8 mouse cellular contexts compared by ENCODE assay signal in genomic region chr10:81177491-81177925, GRCm38 (mm10). TPM values are rescaled to one million over a fixed set of nuclear protein-coding genes. Genes with fewer than 3 reads are reported as not detected.
DNase-seq lines count a peak whose midpoint lies in the region; ATAC-seq and TF ChIP-seq lines count a peak whose summit lies in the region.

No protein-coding gene starts in this region.

- H3K36me3 ChIP-seq in CH12.LX (replicated peaks in 1 of 2; ENCODE audit: control insufficient read depth in 1 of 2, insufficient read depth in 1 of 2, low read length in 1 of 2), result peaks cover 52% of the 10 kb centered on the region in 2 experiments
- peaks cover 55% of the 10 kb centered on the region for H3K36me3 ChIP-seq in embryonic facial prominence, embryonic 14.5 days (ENCODE audit: control insufficient read depth, insufficient read depth, low read length)
- H3K36me3 ChIP-seq in liver, postnatal 0 days (replicated peaks; ENCODE audit: insufficient read depth, low read length), result peaks cover 49% of the 10 kb centered on the region

- H3K9ac ChIP-seq in CH12.LX (ENCODE audit: insufficient read depth, low read depth), result peak overlapping the region; percentile 98
- peak overlapping the region; percentile 98 for H3K9ac ChIP-seq in embryonic facial prominence, embryonic 14.5 days (ENCODE audit: low read depth, low read length)
- peak overlapping the region; percentile 98 for H3K9ac ChIP-seq in liver, postnatal 0 days (replicated peaks)

- no peak for TF ChIP-seq EP300 in CH12.LX (IDR thresholded peaks at IDR 0.05; ENCODE audit: low read length)
- TF ChIP-seq EP300 in liver, postnatal 0 days (IDR thresholded peaks at IDR 0.05; ENCODE audit: low read depth), result no peak

- WGBS in embryonic facial prominence, embryonic 14.5 days, result 10% methylated on average over 16 of the region's 16 CpGs
- 7% methylated on average over 16 of the region's 16 CpGs for WGBS in liver, postnatal 0 days (ENCODE audit: insufficient replicate concordance)

- H3K9me3 ChIP-seq in CH12.LX (replicated peaks; ENCODE audit: low read length), result no peaks in the 10 kb centered on the region
- no peaks in the 10 kb centered on the region for H3K9me3 ChIP-seq in embryonic facial prominence, embryonic 14.5 days (ENCODE audit: control insufficient read depth, low read length)
- H3K9me3 ChIP-seq in liver, postnatal 0 days (ENCODE audit: low read length), result no peaks in the 10 kb centered on the region

- H3K4me2 ChIP-seq in CH12.LX (ENCODE audit: insufficient read depth, low read depth, poor library complexity, severe bottlenecking), result peak overlapping the region; percentile 60
- peak overlapping the region; percentile 98 for H3K4me2 ChIP-seq in embryonic facial prominence, embryonic 14.5 days (ENCODE audit: low read depth, low read length)
- H3K4me2 ChIP-seq in liver, postnatal 0 days (ENCODE audit: low read depth, low read length), result peak overlapping the region; percentile 84

- dilution Hi-C loops in CH12.LX (cut with MboI; ENCODE audit: extremely low pct_ligation_motif_present, extremely low pct_unique_long_range_greater_than_20kb, low sequenced_read_pairs), result no loop called here

- peak overlapping the region; percentile 96 to 99 (median 99) for H3K4me3 ChIP-seq in CH12.LX (replicated peaks in 1 of 3; ENCODE audit: low read depth in 2 of 3, low read length in 2 of 3, poor library complexity in 1 of 3)
- peak overlapping the region; percentile 94 for H3K4me3 ChIP-seq in embryonic facial prominence, embryonic 14.5 days (ENCODE audit: low read depth, low read length)
- H3K4me3 ChIP-seq in liver, postnatal 0 days (ENCODE audit: low read depth, low read length), result peak overlapping the region; percentile 82

- TF ChIP-seq RAD21 in CH12.LX (IDR thresholded peaks at IDR 0.05; ENCODE audit: low read depth, low read length), result no peak

- no peak for TF ChIP-seq CTCF in CH12.LX (conservative IDR thresholded peaks at IDR 0.05 in 1 of 2, IDR thresholded peaks at IDR 0.05 in 1 of 2; ENCODE audit: low read depth in 2 of 2, low read length in 2 of 2)
- no peak for TF ChIP-seq CTCF in liver, postnatal 0 days (IDR thresholded peaks at IDR 0.05; ENCODE audit: low read depth)

- peaks cover 22 to 47% of the 10 kb centered on the region in 2 experiments for H3K4me1 ChIP-seq in CH12.LX (ENCODE audit: control insufficient read depth in 1 of 2, insufficient read depth in 2 of 2)
- H3K4me1 ChIP-seq in embryonic facial prominence, embryonic 14.5 days (ENCODE audit: control insufficient read depth, insufficient read depth, low read length), result peaks cover 15% of the 10 kb centered on the region
- H3K4me1 ChIP-seq in liver, postnatal 0 days (ENCODE audit: insufficient read depth), result peaks cover 31% of the 10 kb centered on the region

- TF ChIP-seq POLR2A in CH12.LX (IDR thresholded peaks at IDR 0.05; ENCODE audit: low read depth, low read length), result 0 out of 2 replicates have a peak, but pooled peaks have one; percentile 4

- H3K27me3 ChIP-seq in CH12.LX (replicated peaks), result no peaks in the 10 kb centered on the region
- H3K27me3 ChIP-seq in embryonic facial prominence, embryonic 14.5 days (replicated peaks; ENCODE audit: control insufficient read depth, insufficient read depth, low read length), result no peaks in the 10 kb centered on the region
- no peaks in the 10 kb centered on the region for H3K27me3 ChIP-seq in liver, postnatal 0 days (ENCODE audit: insufficient read depth, low read length)

- H3K79me2 ChIP-seq in CH12.LX (replicated peaks; ENCODE audit: control insufficient read depth, extremely low read depth, insufficient read depth, poor library complexity, severe bottlenecking), result peaks cover 39% of the 10 kb centered on the region

- no peak for ATAC-seq in embryonic facial prominence, embryonic 14.5 days (ENCODE audit: low read depth)
- peak; percentile 67 for ATAC-seq in liver, postnatal 0 days

- H3K27ac ChIP-seq in CH12.LX (ENCODE audit: insufficient read depth, low read depth), result peak overlapping the region; percentile 84
- peak overlapping the region; percentile 88 for H3K27ac ChIP-seq in embryonic facial prominence, embryonic 14.5 days (replicated peaks; ENCODE audit: low read depth, low read length)
- peak overlapping the region; percentile 93 for H3K27ac ChIP-seq in liver, postnatal 0 days (ENCODE audit: low read depth)

- peak; percentile 40 for DNase-seq in gastrocnemius, postnatal 10 days
- DNase-seq in gastrocnemius, adult 18-20 months (ENCODE audit: low spot score), result no peak
- no peak for DNase-seq in CH12.LX (ENCODE audit: extremely low read depth)
- DNase-seq in embryonic facial prominence, embryonic 14.5 days (ENCODE audit: low spot score), result no peak
- peak; percentile 65 for DNase-seq in induced T-regulatory cell, adult 2 months (ENCODE audit: low read depth)
- DNase-seq in liver, postnatal 0 days, result peak; percentile 89
- DNase-seq in T-cell, adult 2 months (ENCODE audit: low spot score), result no peak
- no peak for DNase-seq in natural killer cell, adult 2 months (ENCODE audit: low spot score in 2 of 2)

- in situ Hi-C loops in CH12.LX (cut with MboI; ENCODE audit: low pct_ligation_motif_present, low pct_unique_long_range_greater_than_20kb, low sequenced_read_pairs), result loop anchor here (10.0 kb wide), 1 partner anchor 103 kb away; the partner anchor contains the start of gene Thop1

TF ChIP-seq in CH12.LX, 34 proteins besides CTCF, POLR2A, EP300 and RAD21:
- peak; percentile 41; the same call in 1 of the 2 replicates for TF ChIP-seq MYC (IDR thresholded peaks at IDR 0.05; ENCODE audit: low read depth, low read length)
- peak; percentile 40 for TF ChIP-seq BHLHE40 (IDR thresholded peaks at IDR 0.05; ENCODE audit: low read depth, low read length)
- peak; percentile 60 for TF ChIP-seq CHD2 (IDR thresholded peaks at IDR 0.05; ENCODE audit: low read length)
- TF ChIP-seq MXI1 (IDR thresholded peaks at IDR 0.05; ENCODE audit: low read depth, low read length), result peak; percentile 78; the same call in 1 of the 2 replicates
- no peak for TF ChIP-seq KAT2A (IDR thresholded peaks at IDR 0.05; ENCODE audit: insufficient replicate concordance, low read length)
- 0 out of 2 replicates have a peak, but pooled peaks have one; percentile 34 for TF ChIP-seq NELFE (IDR thresholded peaks at IDR 0.05; ENCODE audit: low read depth, low read length)
- TF ChIP-seq TCF12 (IDR thresholded peaks at IDR 0.05; ENCODE audit: low read depth, low read length), result 0 out of 2 replicates have a peak, but pooled peaks have one; percentile 18
- no peak for TF ChIP-seq POLR2AphosphoS2 (IDR thresholded peaks at IDR 0.05; ENCODE audit: low read depth, low read length)

RNA-seq across cellular contexts. Expression of gene Eef2, which starts 1.1 kb away (rescaled TPM):
- total RNA-seq in gastrocnemius, postnatal 10 days (2021), result 1,000 to 10,000 TPM in 1 of 2 experiments, 100 to 1,000 TPM in 1; 974 to 1,018 TPM
- total RNA-seq in gastrocnemius, adult 18-20 months (2021), result 1,000 to 10,000 TPM; 1,320 to 1,335 TPM
- 3,382 and 4,660 TPM in 2 replicates for total RNA-seq in CH12.LX (2012; rRNA removed)
- 1,528 and 1,752 TPM in 2 replicates for total RNA-seq in CH12.LX (2014; rRNA removed)
- 2,532 and 2,649 TPM in 2 replicates for polyA plus RNA-seq in CH12.LX (2012; ENCODE audit: insufficient read length, low read depth)
- polyA plus RNA-seq in embryonic facial prominence, embryonic 14.5 days (2014; fragmentation: Nextera tagmentation; extraction: Ambion mirVana), result 549 and 578 TPM in 2 replicates
- polyA plus RNA-seq in liver, postnatal 0 days (2015; fragmentation: Nextera tagmentation; extraction: Ambion mirVana), result 310 and 313 TPM in 2 replicates

RNA-seq across cellular contexts. Expression of gene Dapk3, which starts 5.3 kb away (rescaled TPM):
- total RNA-seq in gastrocnemius, postnatal 10 days (2021), result 10 to 100 TPM; 29.8 to 30.4 TPM
- 10 to 100 TPM; 25.5 to 28.4 TPM for total RNA-seq in gastrocnemius, adult 18-20 months (2021)
- total RNA-seq in CH12.LX (2012; rRNA removed) (43.9 and 46.2 TPM in 2 replicates), CH12.LX (2014; rRNA removed) (25.4 and 27.5 TPM in 2 replicates)
- 39.5 and 44.5 TPM in 2 replicates for polyA plus RNA-seq in CH12.LX (2012; ENCODE audit: insufficient read length, low read depth)
- 53.4 and 58.3 TPM in 2 replicates for polyA plus RNA-seq in embryonic facial prominence, embryonic 14.5 days (2014; fragmentation: Nextera tagmentation; extraction: Ambion mirVana)
- 15.3 and 17.2 TPM in 2 replicates for polyA plus RNA-seq in liver, postnatal 0 days (2015; fragmentation: Nextera tagmentation; extraction: Ambion mirVana)

RNA-seq across cellular contexts. Expression of gene 4930442H23Rik, which starts 6.1 kb away (rescaled TPM):
- not detected for total RNA-seq in gastrocnemius, postnatal 10 days (2021)
- total RNA-seq in gastrocnemius, adult 18-20 months (2021), result not detected
- total RNA-seq in CH12.LX (2012; rRNA removed) (0.29 TPM in 1 of 2 replicates, not detected in the other), CH12.LX (2014; rRNA removed) (not detected in 2 replicates)
- polyA plus RNA-seq in CH12.LX (2012; ENCODE audit: insufficient read length, low read depth), result 0.27 and 0.35 TPM in 2 replicates
- not detected in 2 replicates for polyA plus RNA-seq in embryonic facial prominence, embryonic 14.5 days (2014; fragmentation: Nextera tagmentation; extraction: Ambion mirVana)
- not detected in 2 replicates for polyA plus RNA-seq in liver, postnatal 0 days (2015; fragmentation: Nextera tagmentation; extraction: Ambion mirVana)

RNA-seq across cellular contexts. Expression of gene Pias4, which starts 9.8 kb away (rescaled TPM):
- total RNA-seq in gastrocnemius, postnatal 10 days (2021), result 10 to 100 TPM; 10.7 to 13.8 TPM
- total RNA-seq in gastrocnemius, adult 18-20 months (2021), result 10 to 100 TPM; 15.3 to 17.1 TPM
- total RNA-seq in CH12.LX (2012; rRNA removed), result 24.3 and 26.6 TPM in 2 replicates
- total RNA-seq in CH12.LX (2014; rRNA removed), result 13.6 and 15.3 TPM in 2 replicates
- polyA plus RNA-seq in CH12.LX (2012; ENCODE audit: insufficient read length, low read depth), result 26.5 and 33.5 TPM in 2 replicates
- 33.2 and 35.6 TPM in 2 replicates for polyA plus RNA-seq in embryonic facial prominence, embryonic 14.5 days (2014; fragmentation: Nextera tagmentation; extraction: Ambion mirVana)
- 14.6 and 16.1 TPM in 2 replicates for polyA plus RNA-seq in liver, postnatal 0 days (2015; fragmentation: Nextera tagmentation; extraction: Ambion mirVana)

RNA-seq across cellular contexts. Expression of gene Nmrk2, which starts 24.3 kb away (rescaled TPM):
- total RNA-seq in gastrocnemius, postnatal 10 days (2021), result 1 to 10 TPM; 1.7 to 1.8 TPM
- total RNA-seq in gastrocnemius, adult 18-20 months (2021), result 100 to 1,000 TPM in 1 of 2 experiments, 10 to 100 TPM in 1; 59.9 to 118 TPM
- total RNA-seq in CH12.LX (2012; rRNA removed) (0.08 TPM in 1 of 2 replicates, not detected in the other), CH12.LX (2014; rRNA removed) (not detected in 2 replicates)
- not detected in 2 replicates for polyA plus RNA-seq in CH12.LX (2012; ENCODE audit: insufficient read length, low read depth)
- polyA plus RNA-seq in embryonic facial prominence, embryonic 14.5 days (2014; fragmentation: Nextera tagmentation; extraction: Ambion mirVana), result 1.2 and 1.7 TPM in 2 replicates
- not detected in 2 replicates for polyA plus RNA-seq in liver, postnatal 0 days (2015; fragmentation: Nextera tagmentation; extraction: Ambion mirVana)

Comparison
In these comparisons a context has a peak if more than half of its experiments do, and no peak if none do; other contexts are left out.
1. DNase-seq: peak in gastrocnemius, postnatal 10 days (single experiment), induced T-regulatory cell, adult 2 months (single experiment) and liver, postnatal 0 days (single experiment); none in gastrocnemius, adult 18-20 months (single experiment), CH12.LX (single experiment), embryonic facial prominence, embryonic 14.5 days (single experiment), T-cell, adult 2 months (single experiment) and natural killer cell, adult 2 months (0 of 2).
2. Peak in every context shown above with its lines, with median percentiles within 50 percentile points of each other: H3K27ac ChIP-seq, H3K4me2 ChIP-seq, H3K4me3 ChIP-seq and H3K9ac ChIP-seq.